Mouse (Mus musculus): ENCODE measurements around the gene Olfr1. TPM values are rescaled to one million over a fixed set of nuclear protein-coding genes. Genes with fewer than 3 reads are reported as not detected.

Olfr1 gene
- total and polyA plus RNA-seq, 3 experiments, result not detected

GRCm38 (mm10) chr11:73370946-73371345 lies 28.5 kb downstream of the Olfr1 start, which contains the start of gene Olfr376:
Gene Olfr376 (plus strand): TSS chr11:73371246.
- peaks cover 55% of the 10 kb centered on the region for H3K27me3 ChIP-seq (replicated peaks)
- DNase-seq (ENCODE audit: extremely low read depth), result no peak
- H3K4me2 ChIP-seq (ENCODE audit: insufficient read depth, low read depth, poor library complexity, severe bottlenecking), result no peak within 1 kb of the TSS
- H3K36me3 ChIP-seq (replicated peaks in 1 of 2; ENCODE audit: control insufficient read depth in 1 of 2, insufficient read depth in 1 of 2, low read length in 1 of 2), result no peaks in the 10 kb centered on the region
- TF ChIP-seq MEF2A (IDR thresholded peaks at IDR 0.05; ENCODE audit: borderline replicate concordance, low read depth, low read length), result no peak
- TF ChIP-seq MAX (IDR thresholded peaks at IDR 0.05; ENCODE audit: low read length), result no peak
- no peak for TF ChIP-seq E2F4 (IDR thresholded peaks at IDR 0.05; ENCODE audit: insufficient replicate concordance, low read depth, low read length)
- no peak for TF ChIP-seq ETS1 (conservative IDR thresholded peaks at IDR 0.05; ENCODE audit: low read depth, low read length)
- TF ChIP-seq POLR2AphosphoS2 (IDR thresholded peaks at IDR 0.05; ENCODE audit: low read depth, low read length), result no peak
- TF ChIP-seq HCFC1 (IDR thresholded peaks at IDR 0.05; ENCODE audit: low read depth, low read length), result no peak
- no peak for TF ChIP-seq CHD2 (IDR thresholded peaks at IDR 0.05; ENCODE audit: low read length)
- TF ChIP-seq NRF1 (IDR thresholded peaks at IDR 0.05; ENCODE audit: low read depth, low read length), result no peak
- no peak for TF ChIP-seq POLR2A (IDR thresholded peaks at IDR 0.05; ENCODE audit: low read depth, low read length)
- TF ChIP-seq USF2 (conservative IDR thresholded peaks at IDR 0.05; ENCODE audit: low read depth, low read length), result no peak
- TF ChIP-seq ZNF384 (IDR thresholded peaks at IDR 0.05; ENCODE audit: low read depth, low read length), result no peak
- no peak for TF ChIP-seq JUND (conservative IDR thresholded peaks at IDR 0.05; ENCODE audit: low read depth, low read length)
- no peak for TF ChIP-seq ZC3H11A (IDR thresholded peaks at IDR 0.05; ENCODE audit: low read depth, low read length)
- TF ChIP-seq UBTF (IDR thresholded peaks at IDR 0.05; ENCODE audit: low read depth, low read length), result no peak
- no peak within 1 kb of the TSS for H3K27ac ChIP-seq (ENCODE audit: insufficient read depth, low read depth)
- H3K9me3 ChIP-seq (replicated peaks; ENCODE audit: low read length), result peaks cover 2% of the 10 kb centered on the region
- in situ Hi-C loops (cut with MboI; ENCODE audit: low pct_ligation_motif_present, low pct_unique_long_range_greater_than_20kb, low sequenced_read_pairs), result no loop called here
- H3K4me3 ChIP-seq (replicated peaks in 1 of 3; ENCODE audit: low read depth in 2 of 3, low read length in 2 of 3, poor library complexity in 1 of 3), result no peak within 1 kb of the TSS
- peaks cover 0 to 3% of the 10 kb centered on the region in 2 experiments; a peak in 1 of 4 replicates for H3K4me1 ChIP-seq (ENCODE audit: control insufficient read depth in 1 of 2, insufficient read depth in 2 of 2)
- dilution Hi-C loops (cut with MboI; ENCODE audit: extremely low pct_ligation_motif_present, extremely low pct_unique_long_range_greater_than_20kb, low sequenced_read_pairs), result no loop called here
- H3K9ac ChIP-seq (ENCODE audit: insufficient read depth, low read depth), result no peak within 1 kb of the TSS
- no peaks in the 10 kb centered on the region for H3K79me2 ChIP-seq (replicated peaks; ENCODE audit: control insufficient read depth, extremely low read depth, insufficient read depth, poor library complexity, severe bottlenecking)

GRCm38 (mm10) chr11:73350483-73350882 lies 48.9 kb downstream of the Olfr1 start, which contains the start of gene Olfr20:
Gene Olfr20 (plus strand): TSS chr11:73350783.
- H3K9me3 ChIP-seq (replicated peaks; ENCODE audit: low read length), result no peaks in the 10 kb centered on the region
- in situ Hi-C loops (cut with MboI; ENCODE audit: low pct_ligation_motif_present, low pct_unique_long_range_greater_than_20kb, low sequenced_read_pairs) (no loop called here), dilution Hi-C loops (cut with MboI; ENCODE audit: extremely low pct_ligation_motif_present, extremely low pct_unique_long_range_greater_than_20kb, low sequenced_read_pairs) (no loop called here)
- DNase-seq (ENCODE audit: extremely low read depth), result no peak
- no peak within 1 kb of the TSS for H3K9ac ChIP-seq (ENCODE audit: insufficient read depth, low read depth)
- H3K79me2 ChIP-seq (replicated peaks; ENCODE audit: control insufficient read depth, extremely low read depth, insufficient read depth, poor library complexity, severe bottlenecking), result no peaks in the 10 kb centered on the region
- no peaks in the 10 kb centered on the region for H3K36me3 ChIP-seq (replicated peaks in 1 of 2; ENCODE audit: control insufficient read depth in 1 of 2, insufficient read depth in 1 of 2, low read length in 1 of 2)
- peaks cover 66% of the 10 kb centered on the region for H3K27me3 ChIP-seq (replicated peaks)
- H3K4me3 ChIP-seq (replicated peaks in 1 of 3; ENCODE audit: low read depth in 2 of 3, low read length in 2 of 3, poor library complexity in 1 of 3), result no peak within 1 kb of the TSS
- no peaks in the 10 kb centered on the region for H3K4me1 ChIP-seq (ENCODE audit: control insufficient read depth in 1 of 2, insufficient read depth in 2 of 2)
- H3K27ac ChIP-seq (ENCODE audit: insufficient read depth, low read depth), result no peak within 1 kb of the TSS
- H3K4me2 ChIP-seq (ENCODE audit: insufficient read depth, low read depth, poor library complexity, severe bottlenecking), result no peak within 1 kb of the TSS
- TF ChIP-seq USF2 (conservative IDR thresholded peaks at IDR 0.05; ENCODE audit: low read depth, low read length) (no peak), POLR2AphosphoS2 (IDR thresholded peaks at IDR 0.05; ENCODE audit: low read depth, low read length) (no peak), EP300 (IDR thresholded peaks at IDR 0.05; ENCODE audit: low read length) (no peak), ZKSCAN1 (IDR thresholded peaks at IDR 0.05; ENCODE audit: borderline replicate concordance, low read depth, low read length) (no peak), JUND (conservative IDR thresholded peaks at IDR 0.05; ENCODE audit: low read depth, low read length) (no peak), POLR2A (IDR thresholded peaks at IDR 0.05; ENCODE audit: low read depth, low read length) (no peak), MXI1 (IDR thresholded peaks at IDR 0.05; ENCODE audit: low read depth, low read length) (no peak), ZC3H11A (IDR thresholded peaks at IDR 0.05; ENCODE audit: low read depth, low read length) (no peak)

Other genes with a start within 250 kb of the Olfr1 start
- gene P2rx5, start 239.2 kb downstream of the Olfr1 start, total RNA-seq (2012; rRNA removed), result 0.21 and 0.25 TPM in 2 replicates
- 0.09 and 0.40 TPM in 2 replicates for gene P2rx5, start 239.2 kb downstream of the Olfr1 start, total RNA-seq (2014; rRNA removed)
- gene P2rx5, start 239.2 kb downstream of the Olfr1 start, polyA plus RNA-seq (2012; ENCODE audit: insufficient read length, low read depth), result 0.80 and 0.83 TPM in 2 replicates
- 123 and 124 TPM in 2 replicates for gene Emc6, start 222.6 kb downstream of the Olfr1 start, total RNA-seq (2012; rRNA removed)
- 252 and 292 TPM in 2 replicates for gene Emc6, start 222.6 kb downstream of the Olfr1 start, total RNA-seq (2014; rRNA removed)
- 138 and 176 TPM in 2 replicates for gene Emc6, start 222.6 kb downstream of the Olfr1 start, polyA plus RNA-seq (2012; ENCODE audit: insufficient read length, low read depth)
- gene Tax1bp3, start 222.5 kb downstream of the Olfr1 start, total RNA-seq (2012; rRNA removed), result 2.8 and 3.3 TPM in 2 replicates
- gene Tax1bp3, start 222.5 kb downstream of the Olfr1 start, total RNA-seq (2014; rRNA removed), result 2.5 and 2.6 TPM in 2 replicates
- 3.3 and 3.5 TPM in 2 replicates for gene Tax1bp3, start 222.5 kb downstream of the Olfr1 start, polyA plus RNA-seq (2012; ENCODE audit: insufficient read length, low read depth)
- 4.8 and 5.2 TPM in 2 replicates for gene Ctns, start 200.6 kb downstream of the Olfr1 start, total RNA-seq (2012; rRNA removed)
- 5.8 and 5.9 TPM in 2 replicates for gene Ctns, start 200.6 kb downstream of the Olfr1 start, total RNA-seq (2014; rRNA removed)
- gene Ctns, start 200.6 kb downstream of the Olfr1 start, polyA plus RNA-seq (2012; ENCODE audit: insufficient read length, low read depth), result 4.5 and 5.2 TPM in 2 replicates
- 1.5 and 1.8 TPM in 2 replicates for gene Shpk, start 200.2 kb downstream of the Olfr1 start, total RNA-seq (2012; rRNA removed)
- gene Shpk, start 200.2 kb downstream of the Olfr1 start, total RNA-seq (2014; rRNA removed), result 1.3 and 1.4 TPM in 2 replicates
- 0.76 and 0.83 TPM in 2 replicates for gene Shpk, start 200.2 kb downstream of the Olfr1 start, polyA plus RNA-seq (2012; ENCODE audit: insufficient read length, low read depth)
- 0.04 and 0.08 TPM in 2 replicates for gene Trpv1, start 165.3 kb downstream of the Olfr1 start, total RNA-seq (2012; rRNA removed)
- gene Trpv1, start 165.3 kb downstream of the Olfr1 start, total RNA-seq (2014; rRNA removed), result 0.13 TPM in 1 of 2 replicates, not detected in the other
- gene Trpv1, start 165.3 kb downstream of the Olfr1 start, polyA plus RNA-seq (2012; ENCODE audit: insufficient read length, low read depth), result not detected in 2 replicates
- under 0.01 TPM in 1 of 2 replicates, not detected in the other for gene Trpv3, start 132.2 kb downstream of the Olfr1 start, total RNA-seq (2012; rRNA removed)
- not detected in 2 replicates for gene Trpv3, start 132.2 kb downstream of the Olfr1 start, total RNA-seq (2014; rRNA removed)
- gene Trpv3, start 132.2 kb downstream of the Olfr1 start, polyA plus RNA-seq (2012; ENCODE audit: insufficient read length, low read depth), result not detected in 2 replicates
- gene Aspa, start 70.0 kb downstream of the Olfr1 start, total RNA-seq (2012; rRNA removed), result not detected in 2 replicates
- gene Aspa, start 70.0 kb downstream of the Olfr1 start, total RNA-seq (2014; rRNA removed), result not detected in 2 replicates
- gene Aspa, start 70.0 kb downstream of the Olfr1 start, polyA plus RNA-seq (2012; ENCODE audit: insufficient read length, low read depth), result not detected in 2 replicates
- not detected in 2 replicates for gene Gm49340, start 69.9 kb downstream of the Olfr1 start, total RNA-seq (2012; rRNA removed)
- gene Gm49340, start 69.9 kb downstream of the Olfr1 start, total RNA-seq (2014; rRNA removed), result not detected in 2 replicates
- gene Gm49340, start 69.9 kb downstream of the Olfr1 start, polyA plus RNA-seq (2012; ENCODE audit: insufficient read length, low read depth), result not detected in 2 replicates
- gene Spata22, start 69.9 kb downstream of the Olfr1 start, total RNA-seq (2012; rRNA removed), result not detected in 2 replicates
- not detected in 2 replicates for gene Spata22, start 69.9 kb downstream of the Olfr1 start, total RNA-seq (2014; rRNA removed)
- gene Spata22, start 69.9 kb downstream of the Olfr1 start, polyA plus RNA-seq (2012; ENCODE audit: insufficient read length, low read depth), result not detected in 2 replicates
- not detected in 2 replicates for gene Olfr20, start 48.8 kb downstream of the Olfr1 start, total RNA-seq (2012; rRNA removed)
- not detected in 2 replicates for gene Olfr20, start 48.8 kb downstream of the Olfr1 start, total RNA-seq (2014; rRNA removed)
- not detected in 2 replicates for gene Olfr20, start 48.8 kb downstream of the Olfr1 start, polyA plus RNA-seq (2012; ENCODE audit: insufficient read length, low read depth)
- not detected in 2 replicates for gene Olfr376, start 28.4 kb downstream of the Olfr1 start, total RNA-seq (2012; rRNA removed)
- not detected in 2 replicates for gene Olfr376, start 28.4 kb downstream of the Olfr1 start, total RNA-seq (2014; rRNA removed)
- not detected in 2 replicates for gene Olfr376, start 28.4 kb downstream of the Olfr1 start, polyA plus RNA-seq (2012; ENCODE audit: insufficient read length, low read depth)
- gene Olfr378, start 28.9 kb upstream of the Olfr1 start, total RNA-seq (2012; rRNA removed), result not detected in 2 replicates
- not detected in 2 replicates for gene Olfr378, start 28.9 kb upstream of the Olfr1 start, total RNA-seq (2014; rRNA removed)
- not detected in 2 replicates for gene Olfr378, start 28.9 kb upstream of the Olfr1 start, polyA plus RNA-seq (2012; ENCODE audit: insufficient read length, low read depth)
- gene Olfr380, start 57.9 kb upstream of the Olfr1 start, total RNA-seq (2012; rRNA removed), result not detected in 2 replicates
- not detected in 2 replicates for gene Olfr380, start 57.9 kb upstream of the Olfr1 start, total RNA-seq (2014; rRNA removed)
- gene Olfr380, start 57.9 kb upstream of the Olfr1 start, polyA plus RNA-seq (2012; ENCODE audit: insufficient read length, low read depth), result not detected in 2 replicates
- gene Olfr381, start 92.0 kb upstream of the Olfr1 start, total RNA-seq (2012; rRNA removed), result not detected in 2 replicates
- not detected in 2 replicates for gene Olfr381, start 92.0 kb upstream of the Olfr1 start, total RNA-seq (2014; rRNA removed)
- gene Olfr381, start 92.0 kb upstream of the Olfr1 start, polyA plus RNA-seq (2012; ENCODE audit: insufficient read length, low read depth), result not detected in 2 replicates
- not detected in 2 replicates for gene Olfr382, start 117.6 kb upstream of the Olfr1 start, total RNA-seq (2012; rRNA removed)
- gene Olfr382, start 117.6 kb upstream of the Olfr1 start, total RNA-seq (2014; rRNA removed), result not detected in 2 replicates
- gene Olfr382, start 117.6 kb upstream of the Olfr1 start, polyA plus RNA-seq (2012; ENCODE audit: insufficient read length, low read depth), result not detected in 2 replicates
- gene Olfr385, start 193.4 kb upstream of the Olfr1 start, total RNA-seq (2012; rRNA removed), result not detected in 2 replicates
- not detected in 2 replicates for gene Olfr385, start 193.4 kb upstream of the Olfr1 start, total RNA-seq (2014; rRNA removed)
- gene Olfr385, start 193.4 kb upstream of the Olfr1 start, polyA plus RNA-seq (2012; ENCODE audit: insufficient read length, low read depth), result not detected in 2 replicates
- not detected in 2 replicates for gene Olfr384, start 199.0 kb upstream of the Olfr1 start, total RNA-seq (2012; rRNA removed)
- not detected in 2 replicates for gene Olfr384, start 199.0 kb upstream of the Olfr1 start, total RNA-seq (2014; rRNA removed)
- not detected in 2 replicates for gene Olfr384, start 199.0 kb upstream of the Olfr1 start, polyA plus RNA-seq (2012; ENCODE audit: insufficient read length, low read depth)

Measured in CH12.LX (cell line).